Mouse (Mus musculus) forebrain, embryonic 16.5 days (tissue): Measurements from ENCODE around the gene AW549877. TPM values are rescaled to one million over a fixed set of nuclear protein-coding genes. Genes with fewer than 3 reads are reported as not detected.

Experiments used
- polyA plus RNA-seq: library from polyadenylated mRNA; unstranded; fragments of >200 nt; fragmentation: Nextera tagmentation; extraction: Ambion mirVana; gene quantifications from 2 replicates; pipeline ENCODE4 v1.2.1, GENCODE M21; 2015

Gene AW549877
- polyA plus RNA-seq, 1 experiment from 2014 or later, result 34.6 TPM

Other genes with a start within 250 kb of the AW549877 start
- 6.2 and 9.1 TPM in 2 replicates for gene Fbxo4, start 16.2 kb downstream of the AW549877 start, polyA plus RNA-seq
- gene Oxct1, start 30.6 kb upstream of the AW549877 start, polyA plus RNA-seq, result 298 and 300 TPM in 2 replicates